ENCODE assay signal across 29 mouse cellular contexts in genomic region chr5:110500233-110500632, GRCm38 (mm10). TPM values are rescaled to one million over a fixed set of nuclear protein-coding genes. Genes with fewer than 3 reads are reported as not detected.
"Had no signal": no experiment of that assay in that cellular context is flagged by ENCODE, and none has a peak within 500 bp of the region (broad histone marks: within the 10 kb centered on the region; RNA-seq: fewer than 3 reads in every experiment).

No protein-coding gene starts in this region.

- H3K9me3 ChIP-seq: heart, embryonic 13.5 days; heart, embryonic 15.5 days; hindbrain, embryonic 13.5 days; kidney, embryonic 15.5 days; limb, embryonic 13.5 days; limb, embryonic 15.5 days had no signal

- ATAC-seq: hindbrain, embryonic 16.5 days; intestine, embryonic 16.5 days had no signal

- H3K36me3 ChIP-seq: heart, embryonic 13.5 days; heart, embryonic 15.5 days; hindbrain, embryonic 13.5 days; kidney, embryonic 15.5 days; limb, embryonic 13.5 days; limb, embryonic 15.5 days had no signal

- H3K9ac ChIP-seq: heart, embryonic 13.5 days; heart, embryonic 15.5 days; hindbrain, embryonic 13.5 days; kidney, embryonic 15.5 days; limb, embryonic 13.5 days; limb, embryonic 15.5 days had no signal

- H3K4me3 ChIP-seq: heart, adult 2 months; heart, embryonic 13.5 days; heart, embryonic 15.5 days; hindbrain, embryonic 13.5 days; kidney, embryonic 15.5 days; limb, embryonic 13.5 days; limb, embryonic 15.5 days had no signal

- H3K27ac ChIP-seq: heart, adult 2 months; heart, embryonic 13.5 days; heart, embryonic 15.5 days; hindbrain, embryonic 13.5 days; kidney, embryonic 15.5 days; kidney, postnatal 0 days; limb, embryonic 13.5 days; limb, embryonic 15.5 days had no signal

- H3K4me2 ChIP-seq: heart, embryonic 11.5 days; heart, embryonic 13.5 days; heart, embryonic 15.5 days; hindbrain, embryonic 13.5 days; kidney, embryonic 15.5 days; limb, embryonic 13.5 days; limb, embryonic 15.5 days had no signal

- DNase-seq: gastrocnemius, postnatal 14 days; gastrocnemius, postnatal 36 days; heart, adult 11 months; heart, adult 2 months; heart, postnatal 14 days; heart, postnatal 36 days; kidney, adult 11 months; kidney, adult 2 months; kidney, adult 9 months; kidney, postnatal 14 days; kidney, postnatal 36 days; layer of hippocampus, postnatal 36 days; left cerebral cortex, postnatal 4 days had no signal

- H3K4me1 ChIP-seq: heart, embryonic 13.5 days; heart, embryonic 15.5 days; limb, embryonic 13.5 days had no signal

RNA-seq across cellular contexts. Expression of gene Galnt9, which starts 43.9 kb away (rescaled TPM):
- total RNA-seq: gastrocnemius, adult 18-20 months; gastrocnemius, adult 8-10 months; gastrocnemius, postnatal 14 days; gastrocnemius, postnatal 36 days; heart, adult 2 months; heart, postnatal 14 days; heart, postnatal 36 days; hematopoietic stem cell, adult 5-6 weeks; liver, adult 2 months had no signal
- polyA plus RNA-seq: heart, embryonic 11.5 days; heart, embryonic 13.5 days; heart, postnatal 0 days; limb, embryonic 11.5 days had no signal
